Mouse (Mus musculus) limb, embryonic 10.5 days (tissue): Measurements from ENCODE around the gene Myl4. TPM values are rescaled to one million over a fixed set of nuclear protein-coding genes. Genes with fewer than 3 reads are reported as not detected.

ENCODE experiments used
- DNase-seq: peaks from one replicate; pipeline ENCODE4 v3.0.0-alpha.2; 2017; ENCODE audit warnings: low spot score
- H3K27ac ChIP-seq: fragments of 300-500 bp; sonication (generic); 2 replicates; pipeline ENCODE4 v1.5.1; 2016; ENCODE audit warnings: mild to moderate bottlenecking
- H3K27me3 ChIP-seq: fragments of 300-500 bp; sonication (generic); 2 replicates; pipeline ENCODE4 v1.6.1; 2016; ENCODE audit warnings: low read depth, mild to moderate bottlenecking; ENCODE audit not compliant: poor library complexity, severe bottlenecking
- H3K36me3 ChIP-seq: fragments of 300-500 bp; sonication (generic); 2 replicates; pipeline ENCODE4 v1.6.1; 2016; ENCODE audit warnings: mild to moderate bottlenecking, moderate library complexity
- H3K4me1 ChIP-seq: fragments of 300-500 bp; sonication (generic); 2 replicates; pipeline ENCODE4 v1.6.1; 2016
- H3K4me3 ChIP-seq: fragments of 300-500 bp; sonication (generic); 2 replicates; pipeline ENCODE4 v1.5.1; 2016; ENCODE audit warnings: mild to moderate bottlenecking, moderate library complexity
- H3K9me3 ChIP-seq: fragments of 300-500 bp; sonication (generic); replicated peaks from 2 replicates; pipeline ENCODE4 v1.6.1; 2016; ENCODE audit warnings: mild to moderate bottlenecking
- WGBS: fragments of 180-500 bp; shearing (Covaris S2); methylation state at CpG from one replicate; pipeline ENCODE4 v1.1.7; 2016; 5-methylcytosine and 5-hydroxymethylcytosine counted together
- polyA plus RNA-seq: library from polyadenylated mRNA; unstranded; fragments of >200 nt; fragmentation: Nextera tagmentation; extraction: Ambion mirVana; gene quantifications from 2 replicates; pipeline ENCODE4 v1.2.1, GENCODE M21; 2016

Gene Myl4
- polyA plus RNA-seq, 1 experiment from 2014 or later: 3.1 TPM

DNA sequence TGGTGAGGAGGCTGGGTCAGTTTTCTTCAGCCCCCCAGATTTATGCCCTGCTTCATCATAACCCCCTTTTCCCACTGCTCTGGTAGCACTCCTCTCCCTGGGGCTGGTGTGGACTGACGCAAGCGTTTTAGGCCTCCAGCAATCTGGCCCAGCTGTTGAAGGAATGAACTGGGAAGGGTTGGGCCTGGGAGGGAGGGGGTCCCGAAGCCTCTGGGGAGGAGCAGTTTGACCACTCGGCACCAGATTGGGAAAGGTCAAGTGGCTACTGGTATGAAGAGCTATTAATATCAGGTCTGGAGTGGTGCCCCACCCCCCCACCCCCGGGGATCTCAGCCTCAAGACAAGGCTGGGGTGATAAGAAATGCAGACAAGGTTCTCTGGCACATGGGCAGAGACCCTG lies 27.6 kb downstream of the Myl4 start:
- Histone ChIP-seq H3K4me3 (no peak overlapping the region), H3K36me3 (no peaks in the 10 kb centered on the region), H3K27me3 (peaks cover 15% of the 10 kb centered on the region), H3K9me3 (no peaks in the 10 kb centered on the region), H3K4me1 (peaks cover 28% of the 10 kb centered on the region), H3K27ac (no peak overlapping the region)
- WGBS: 24% methylated on average over 5 of the region's 5 CpGs
- no peak for DNase-seq

DNA sequence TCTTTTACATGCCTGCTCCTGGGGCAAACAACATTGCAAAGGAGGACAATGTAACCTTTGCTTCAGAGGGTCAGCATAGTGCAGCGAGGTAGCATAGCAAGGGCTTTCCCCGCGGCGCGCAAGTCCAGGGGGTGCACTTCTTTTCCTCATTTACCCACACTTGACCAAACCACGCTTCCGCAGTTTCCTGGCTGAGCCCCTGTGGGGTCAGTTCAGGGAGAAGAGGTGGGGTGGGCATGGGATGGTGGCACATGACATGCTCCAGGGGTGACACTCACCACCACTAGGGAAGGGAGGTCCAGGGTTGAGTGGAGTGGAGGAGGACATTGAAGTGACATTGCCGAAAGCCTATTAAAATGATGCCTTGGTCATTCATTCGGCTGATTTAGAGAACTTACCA lies 28.6 kb downstream of the Myl4 start:
- H3K9me3 ChIP-seq: no peaks in the 10 kb centered on the region
- no peaks in the 10 kb centered on the region for H3K36me3 ChIP-seq
- H3K4me1 ChIP-seq: peaks cover 28% of the 10 kb centered on the region
- 87% methylated on average over 9 of the region's 9 CpGs for WGBS
- H3K27ac ChIP-seq: no peak overlapping the region
- peaks cover 11% of the 10 kb centered on the region for H3K27me3 ChIP-seq
- no peak overlapping the region for H3K4me3 ChIP-seq
- DNase-seq: no peak

DNA sequence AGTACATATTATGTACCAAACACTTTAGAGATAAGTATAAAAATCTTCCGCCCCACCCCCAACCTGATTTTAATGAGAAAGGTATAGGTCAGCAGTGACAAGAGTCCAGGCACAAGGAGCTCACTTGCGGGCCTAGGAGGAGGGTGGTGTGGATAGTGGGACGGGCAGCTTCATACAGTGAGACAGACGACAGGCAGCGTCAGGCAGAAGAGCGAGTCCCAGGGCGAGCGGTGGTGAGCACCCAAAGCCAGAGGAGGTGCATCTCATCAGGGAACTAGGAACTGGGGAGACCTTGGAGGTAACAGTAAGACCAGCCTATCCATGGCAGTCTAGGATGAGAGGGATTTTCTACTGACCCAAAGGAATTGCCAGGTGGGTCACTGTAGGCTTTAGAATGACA lies 29.1 kb downstream of the Myl4 start:
- peaks cover 11% of the 10 kb centered on the region for H3K27me3 ChIP-seq
- peaks cover 28% of the 10 kb centered on the region for H3K4me1 ChIP-seq
- WGBS: 93% methylated on average over 8 of the region's 8 CpGs
- no peaks in the 10 kb centered on the region for H3K9me3 ChIP-seq
- H3K36me3 ChIP-seq: no peaks in the 10 kb centered on the region
- no peak overlapping the region for H3K4me3 ChIP-seq
- DNase-seq: no peak
- H3K27ac ChIP-seq: no peak overlapping the region

DNA sequence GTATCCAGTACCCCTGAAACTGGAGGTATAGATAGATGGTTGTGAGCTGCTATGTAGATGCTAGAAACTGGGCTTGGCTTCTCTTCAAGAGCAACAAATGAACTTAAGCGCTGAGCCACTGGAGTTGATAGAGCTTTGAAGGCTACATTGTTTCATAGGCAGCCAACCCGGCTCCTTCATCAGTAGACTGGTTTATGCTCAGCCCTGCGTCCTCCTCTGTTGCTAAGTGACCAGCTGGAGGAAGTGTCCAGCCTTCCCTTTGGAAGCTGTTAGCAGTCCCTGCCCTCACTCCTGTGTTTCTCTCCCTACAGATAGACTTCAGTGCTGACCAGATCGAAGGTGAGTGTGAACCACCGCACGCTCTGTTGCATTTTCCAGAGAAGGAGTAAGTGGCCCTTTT lies 29.6 kb downstream of the Myl4 start:
- Histone ChIP-seq H3K36me3 (no peaks in the 10 kb centered on the region), H3K4me3 (no peak overlapping the region), H3K27me3 (peaks cover 11% of the 10 kb centered on the region), H3K27ac (no peak overlapping the region), H3K4me1 (peaks cover 28% of the 10 kb centered on the region), H3K9me3 (no peaks in the 10 kb centered on the region)
- no peak for DNase-seq
- WGBS: 86% methylated on average over 6 of the region's 6 CpGs

DNA sequence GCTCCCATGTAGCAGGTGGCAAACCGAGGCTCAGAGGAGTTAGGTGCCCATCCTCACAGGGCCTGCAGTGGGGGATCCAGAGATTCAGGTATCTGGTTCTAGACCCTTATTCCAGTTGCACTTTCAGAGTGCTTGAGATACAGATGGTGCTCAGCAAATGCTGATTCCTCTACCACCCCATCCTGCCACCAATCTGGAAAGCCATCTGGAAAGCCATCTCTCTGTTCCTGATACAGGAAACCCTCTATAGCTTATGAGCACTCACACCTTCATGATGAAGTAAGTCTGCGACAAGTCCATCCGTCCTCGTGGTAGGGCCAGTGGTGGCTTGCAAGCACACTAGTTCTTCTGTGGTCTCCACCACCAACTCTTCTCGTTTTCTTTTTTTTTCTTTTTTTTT lies 30.1 kb downstream of the Myl4 start:
- 95% methylated on average over 5 of the region's 5 CpGs for WGBS
- H3K27me3 ChIP-seq: peaks cover 11% of the 10 kb centered on the region
- no peak overlapping the region for H3K27ac ChIP-seq
- H3K4me3 ChIP-seq: no peak overlapping the region
- H3K9me3 ChIP-seq: no peaks in the 10 kb centered on the region
- H3K4me1 ChIP-seq: peaks cover 28% of the 10 kb centered on the region
- H3K36me3 ChIP-seq: no peaks in the 10 kb centered on the region
- no peak for DNase-seq

DNA sequence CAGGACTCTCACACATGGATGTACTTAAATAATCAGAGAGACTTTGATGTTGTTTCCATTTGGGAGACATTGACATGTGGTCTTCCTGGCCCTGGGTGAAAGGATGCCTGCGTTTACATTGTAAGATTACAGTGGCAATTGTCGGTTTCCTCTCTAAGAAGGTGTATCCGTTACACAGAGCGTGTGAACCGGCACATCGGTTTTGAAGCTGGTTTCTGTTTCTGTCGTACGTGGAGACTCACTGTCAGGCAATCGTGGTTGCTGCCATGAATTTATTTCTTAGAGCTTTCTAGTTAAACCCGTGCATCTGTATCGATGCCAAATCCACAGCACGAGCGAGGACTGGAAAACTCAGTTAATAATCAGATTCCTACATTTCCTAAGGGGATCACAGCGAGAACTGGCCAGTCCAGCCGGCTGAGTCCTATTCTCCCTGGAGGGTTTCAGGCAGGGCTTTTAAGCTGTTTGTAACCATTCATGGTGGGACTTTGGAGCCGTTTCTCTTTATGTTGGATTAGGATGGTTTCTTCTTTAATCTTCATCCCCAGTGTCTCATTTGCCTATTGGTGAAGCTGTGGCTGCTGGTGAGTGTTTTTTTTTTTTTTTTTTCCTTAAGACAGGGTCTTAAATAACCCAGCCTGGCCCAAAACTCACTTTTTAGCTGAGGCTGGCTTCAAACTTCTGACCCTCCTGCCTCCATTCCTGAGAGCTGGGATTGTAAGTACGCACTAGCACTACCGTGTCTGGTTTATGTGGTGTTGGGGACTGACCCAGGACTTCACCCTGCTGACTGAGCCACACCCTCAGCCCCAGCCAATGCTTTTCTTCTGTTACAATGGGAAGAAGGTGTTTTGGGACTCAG lies 31.2 kb downstream of the Myl4 start:
- WGBS: 75% methylated on average over 18 of the region's 18 CpGs
- Histone ChIP-seq H3K9me3 (no peaks in the 10 kb centered on the region), H3K36me3 (no peaks in the 10 kb centered on the region), H3K27me3 (peaks cover 9% of the 10 kb centered on the region), H3K4me1 (peaks cover 28% of the 10 kb centered on the region), H3K4me3 (no peak overlapping the region), H3K27ac (no peak overlapping the region)
- DNase-seq: no peak

DNA sequence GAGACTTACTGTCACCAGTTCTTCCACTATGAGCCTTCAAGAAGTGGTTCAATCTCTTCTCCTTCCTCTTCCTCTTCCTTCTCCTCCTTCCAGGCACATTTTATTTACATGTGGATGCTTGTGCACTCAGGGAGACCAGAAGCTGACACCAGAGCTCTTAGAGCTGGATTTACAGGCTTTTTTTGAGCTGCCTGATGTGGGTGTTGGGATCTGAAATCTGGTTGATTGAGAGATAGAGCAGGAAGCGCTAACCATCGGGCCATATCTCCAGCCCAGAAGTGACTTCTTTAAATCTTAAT lies 31.8 kb downstream of the Myl4 start:
- Histone ChIP-seq H3K4me1 (peaks cover 25% of the 10 kb centered on the region), H3K27me3 (peaks cover 3% of the 10 kb centered on the region), H3K27ac (no peak overlapping the region), H3K4me3 (no peak overlapping the region), H3K36me3 (no peaks in the 10 kb centered on the region), H3K9me3 (no peaks in the 10 kb centered on the region)
- 89% methylated on average over 2 of the region's 2 CpGs for WGBS
- DNase-seq: no peak

DNA sequence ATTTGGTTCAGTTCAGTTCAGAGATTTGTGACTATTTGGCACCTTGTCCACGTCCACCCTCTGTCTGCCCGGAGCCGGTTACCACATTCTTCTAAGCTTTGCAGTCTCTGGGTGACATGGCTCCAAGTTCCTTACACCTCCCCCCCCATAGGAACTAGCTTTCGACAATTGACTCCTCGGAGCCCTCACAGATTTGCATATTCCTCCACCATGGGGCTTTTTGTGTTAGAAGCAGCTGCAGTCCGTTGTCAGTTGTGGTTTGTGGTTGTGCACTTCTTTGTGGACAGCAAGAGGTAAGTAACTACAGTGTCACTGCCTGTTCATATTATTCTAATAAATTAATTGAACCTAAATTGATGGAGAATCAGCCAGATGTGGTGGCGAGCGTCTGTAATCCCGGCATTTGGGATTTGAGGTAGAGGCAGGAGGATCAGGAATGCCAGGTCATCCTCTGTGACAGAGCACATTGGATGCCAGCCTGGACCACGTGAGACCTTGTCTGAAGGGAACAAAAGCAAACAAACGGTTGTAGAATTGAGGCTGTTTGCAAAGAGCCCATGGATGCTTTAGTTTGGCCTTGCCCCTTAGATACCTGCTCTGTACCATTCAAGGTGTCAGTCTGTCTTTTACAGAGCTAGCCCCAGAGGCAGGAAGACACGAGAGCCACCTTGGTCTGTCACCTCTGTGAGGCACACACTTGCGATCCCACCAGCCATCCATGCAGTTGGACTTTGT lies 32.3 kb downstream of the Myl4 start:
- Histone ChIP-seq H3K27ac (no peak overlapping the region), H3K9me3 (no peaks in the 10 kb centered on the region), H3K4me1 (peaks cover 19% of the 10 kb centered on the region), H3K27me3 (no peaks in the 10 kb centered on the region), H3K4me3 (no peak overlapping the region), H3K36me3 (no peaks in the 10 kb centered on the region)
- 72% methylated on average over 13 of the region's 13 CpGs for WGBS
- no peak for DNase-seq

DNA sequence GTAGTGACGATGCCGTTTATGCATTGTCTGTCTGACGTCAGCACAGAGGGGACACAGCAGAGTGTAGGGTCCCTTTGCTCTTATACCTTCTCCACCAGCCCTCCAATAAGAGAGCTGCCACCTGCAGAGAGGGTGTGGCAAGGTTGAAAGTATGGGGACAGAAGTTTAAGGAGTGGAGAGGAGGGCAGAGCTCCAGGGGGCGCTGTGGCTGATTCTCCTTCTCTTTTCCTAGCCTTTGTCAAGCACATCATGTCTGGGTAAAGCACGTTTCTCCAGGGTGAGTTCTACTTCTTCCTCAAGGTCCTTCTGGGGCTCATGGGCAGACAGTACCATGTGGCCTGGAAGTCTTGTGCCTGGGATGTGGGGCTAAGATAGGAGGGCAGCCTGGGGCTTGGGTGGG lies 35.0 kb downstream of the Myl4 start:
- Histone ChIP-seq H3K9me3 (0 out of 2 replicates have a peak, but pooled peaks cover 3% of the 10 kb centered on the region), H3K4me3 (no peak overlapping the region), H3K27me3 (no peaks in the 10 kb centered on the region), H3K27ac (no peak overlapping the region), H3K4me1 (0 out of 2 replicates have a peak, but pooled peaks cover 3% of the 10 kb centered on the region), H3K36me3 (no peaks in the 10 kb centered on the region)
- no peak for DNase-seq
- 81% methylated on average over 5 of the region's 5 CpGs for WGBS

DNA sequence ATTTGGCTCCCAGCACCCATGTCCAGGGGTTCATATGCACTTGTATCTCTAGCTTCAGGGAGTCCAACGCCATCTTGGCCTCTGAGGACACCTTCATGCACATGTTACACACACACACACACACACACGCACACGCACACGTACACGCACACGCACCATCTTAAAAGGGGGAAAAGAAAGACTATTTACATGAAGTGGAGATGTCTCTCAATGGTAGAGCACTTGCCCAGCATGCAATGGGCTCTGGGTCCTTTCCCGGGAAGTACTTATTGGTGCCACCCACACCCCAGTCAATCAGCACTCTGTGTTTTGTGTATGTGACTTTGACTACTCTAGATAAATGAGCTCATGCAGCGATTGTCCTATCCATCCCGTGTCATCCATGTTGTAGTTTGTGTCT lies 37.4 kb downstream of the Myl4 start:
- 90% methylated on average over 9 of the region's 9 CpGs for WGBS

DNA sequence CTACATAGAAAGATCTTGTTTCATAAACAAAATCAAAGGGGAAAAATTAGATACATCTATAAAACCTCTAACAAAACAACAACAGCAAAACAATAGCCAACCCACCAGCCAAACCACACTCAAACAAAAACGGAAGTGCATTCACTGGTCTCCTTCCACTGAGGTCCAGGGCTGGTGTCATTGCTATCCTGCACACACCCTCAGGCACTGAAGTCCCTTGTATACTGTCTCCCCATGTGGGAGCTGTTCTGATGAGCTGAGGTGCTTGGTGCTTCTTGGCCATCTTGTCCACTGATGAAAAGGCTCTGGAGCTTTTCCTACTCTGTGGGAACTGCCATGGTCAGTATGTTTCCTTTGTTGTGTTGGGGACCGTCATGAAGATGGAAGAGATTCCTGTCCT lies 38.0 kb downstream of the Myl4 start:
- 94% methylated on average over 2 of the region's 2 CpGs for WGBS
- Histone ChIP-seq H3K9me3 (0 out of 2 replicates have a peak, but pooled peaks cover 3% of the 10 kb centered on the region), H3K4me1 (peaks cover 5% of the 10 kb centered on the region; the same call in 1 of the 2 replicates), H3K27me3 (no peaks in the 10 kb centered on the region), H3K4me3 (no peak overlapping the region), H3K36me3 (no peaks in the 10 kb centered on the region), H3K27ac (no peak overlapping the region)
- no peak for DNase-seq

More for the DNA sequence above, 37.4 kb downstream of the Myl4 start:
- Histone ChIP-seq H3K36me3 (no peaks in the 10 kb centered on the region), H3K27ac (no peak overlapping the region), H3K27me3 (no peaks in the 10 kb centered on the region), H3K4me3 (no peak overlapping the region), H3K9me3 (0 out of 2 replicates have a peak, but pooled peaks cover 3% of the 10 kb centered on the region), H3K4me1 (peaks cover 5% of the 10 kb centered on the region; the same call in 1 of the 2 replicates)
- DNase-seq: no peak

DNA sequence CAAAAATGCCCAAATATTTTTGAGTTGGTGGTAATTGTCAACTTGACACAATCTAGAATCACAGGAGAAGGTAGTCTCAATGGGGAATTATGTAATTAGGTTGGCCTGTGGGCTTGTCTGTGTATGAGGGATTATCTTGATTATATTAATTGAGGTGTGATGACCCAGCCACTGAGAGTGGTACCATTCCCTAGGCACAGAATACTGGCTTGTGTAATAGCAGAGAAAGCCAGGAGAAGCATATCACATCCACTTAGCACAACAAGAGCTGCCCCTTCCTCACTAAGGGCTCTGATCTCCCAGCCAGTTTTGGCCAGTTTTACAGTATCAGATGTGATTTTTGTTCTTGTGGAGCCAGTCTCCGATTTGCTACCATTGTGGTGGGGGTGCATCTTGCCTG lies 39.1 kb downstream of the Myl4 start:
- H3K4me1 ChIP-seq: peaks cover 5% of the 10 kb centered on the region; the same call in 1 of the 2 replicates
- no peak overlapping the region for H3K4me3 ChIP-seq
- H3K9me3 ChIP-seq: 0 out of 2 replicates have a peak, but pooled peaks cover 3% of the 10 kb centered on the region
- no peak for DNase-seq
- no peaks in the 10 kb centered on the region for H3K27me3 ChIP-seq
- no peaks in the 10 kb centered on the region for H3K36me3 ChIP-seq
- no peak overlapping the region for H3K27ac ChIP-seq
- WGBS: 79% methylated on average over 1 of the region's 1 CpGs

DNA sequence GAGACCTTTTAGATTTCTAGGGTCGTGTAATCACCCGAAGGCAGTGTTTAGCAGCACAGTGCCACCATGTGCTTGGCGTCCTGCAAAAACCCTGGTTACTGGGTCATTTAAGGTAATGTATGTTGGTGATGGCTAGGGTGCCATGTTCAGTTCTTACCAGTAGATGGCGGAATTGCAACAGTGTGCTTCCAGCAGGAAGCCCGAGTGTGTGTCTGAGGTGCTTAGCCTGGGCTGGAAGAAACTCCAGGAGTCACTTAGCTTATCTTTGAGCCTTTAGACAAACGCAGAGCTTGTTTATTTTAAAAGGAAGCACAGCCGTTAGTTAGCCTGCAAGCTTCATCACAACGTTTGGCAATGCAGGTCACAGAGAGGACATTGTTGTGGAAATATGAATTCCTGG lies 39.7 kb downstream of the Myl4 start:
- 3% methylated on average over 8 of the region's 8 CpGs for WGBS
- peak; percentile 80 for DNase-seq
- Histone ChIP-seq H3K4me3 (no peak overlapping the region), H3K9me3 (0 out of 2 replicates have a peak, but pooled peaks cover 3% of the 10 kb centered on the region), H3K4me1 (peaks cover 5% of the 10 kb centered on the region; the same call in 1 of the 2 replicates), H3K27ac (no peak overlapping the region), H3K36me3 (no peaks in the 10 kb centered on the region), H3K27me3 (no peaks in the 10 kb centered on the region)
